Mouse (Mus musculus) heart, postnatal 25 days (tissue): ENCODE results near the gene Zfp90. TPM values are rescaled to one million over a fixed set of nuclear protein-coding genes. Genes with fewer than 3 reads are reported as not detected.

Experiments used
- DNase-seq: peaks from one replicate; pipeline ENCODE4 v3.0.0; 2022; ENCODE audit warnings: low spot score
- intact Hi-C: fragments of 180-260 bp; cut with DNase I; formaldehyde crosslinking; loops from one replicate; pipeline ENCODE4 v1.15.1; 2025
- total RNA-seq, 2 experiments: library from RNA; stranded (reverse); gene quantifications; 2 replicates each; pipeline ENCODE4 v1.2.3; 2021

The Zfp90 gene
- 1 to 10 TPM; 3.0 to 3.7 TPM for total RNA-seq

GRCm38 (mm10) chr8:106415182-106415971 is at the start of gene Zfp90:
Gene Zfp90, plus strand, starts transcription at chr8:106415327.
- intact Hi-C loops: no loop called here
- DNase-seq: peak; percentile 91

GRCm38 (mm10) chr8:106368501-106368900 is 46.6 kb upstream of the Zfp90 start:
- intact Hi-C loops: no loop called here
- DNase-seq: no peak

- intact Hi-C loops: no loop called here
- DNase-seq: no peak
Observed at GRCm38 (mm10) chr8:106369069-106369468, 46.1 kb upstream of the Zfp90 start.

- DNase-seq: no peak
- intact Hi-C loops: no loop called here
Observed at GRCm38 (mm10) chr8:106375957-106376356, 39.2 kb upstream of the Zfp90 start.

- no peak for DNase-seq
- intact Hi-C loops: no loop called here
Observed at GRCm38 (mm10) chr8:106376862-106377261, 38.3 kb upstream of the Zfp90 start.

GRCm38 (mm10) chr8:106378501-106379048 is 36.6 kb upstream of the Zfp90 start:
- intact Hi-C loops: no loop called here
- peak; percentile 45 for DNase-seq

GRCm38 (mm10) chr8:106379357-106379756 is 35.8 kb upstream of the Zfp90 start:
- intact Hi-C loops: no loop called here
- DNase-seq: no peak

- intact Hi-C loops: no loop called here
- DNase-seq: no peak
Observed at GRCm38 (mm10) chr8:106381026-106381425, 34.1 kb upstream of the Zfp90 start.

- DNase-seq: no peak
- intact Hi-C loops: no loop called here
Observed at GRCm38 (mm10) chr8:106387801-106388415, 27.2 kb upstream of the Zfp90 start.

GRCm38 (mm10) chr8:106394493-106394892 is 20.6 kb upstream of the Zfp90 start:
- intact Hi-C loops: no loop called here
- DNase-seq: peak; percentile 51

GRCm38 (mm10) chr8:106399694-106400093 is 15.4 kb upstream of the Zfp90 start:
- intact Hi-C loops: loop anchor here (5.0 kb wide), 2 partner anchors 87 to 172 kb away; no protein-coding TSS in a partner anchor
- DNase-seq: peak; percentile 86

- intact Hi-C loops: loop anchor here (5.0 kb wide), 2 partner anchors 88 to 173 kb away; no protein-coding TSS in a partner anchor
- no peak for DNase-seq
Observed at GRCm38 (mm10) chr8:106400181-106400580, 14.9 kb upstream of the Zfp90 start.

- DNase-seq: peak; percentile 51
- intact Hi-C loops: loop anchor here (2.0 to 5.0 kb wide), 5 partner anchors 67 to 265 kb away; partner anchors contain the start of gene Smpd3
Observed at GRCm38 (mm10) chr8:106403246-106403933, 11.7 kb upstream of the Zfp90 start.

- intact Hi-C loops: loop anchor here (5.0 kb wide), 2 partner anchors 93 to 178 kb away; no protein-coding TSS in a partner anchor
- no peak for DNase-seq
Observed at GRCm38 (mm10) chr8:106404825-106405224, 10.3 kb upstream of the Zfp90 start.

- peak; percentile 23 for DNase-seq
- intact Hi-C loops: no loop called here
Observed at GRCm38 (mm10) chr8:106405810-106406209, 9.3 kb upstream of the Zfp90 start.

- intact Hi-C loops: no loop called here
- no peak for DNase-seq
Observed at GRCm38 (mm10) chr8:106410055-106410454, 5.1 kb upstream of the Zfp90 start.

GRCm38 (mm10) chr8:106410564-106410963 is 4.6 kb upstream of the Zfp90 start:
- intact Hi-C loops: no loop called here

GRCm38 (mm10) chr8:106411783-106412451 is 3.2 kb upstream of the Zfp90 start:
- intact Hi-C loops: no loop called here
- no peak for DNase-seq

More at GRCm38 (mm10) chr8:106410564-106410963, 4.6 kb upstream of the Zfp90 start:
- no peak for DNase-seq

GRCm38 (mm10) chr8:106417692-106418091 is 2.6 kb downstream of the Zfp90 start:
- intact Hi-C loops: no loop called here
- DNase-seq: no peak

- intact Hi-C loops: no loop called here
- DNase-seq: no peak
Observed at GRCm38 (mm10) chr8:106431088-106431487, 16.0 kb downstream of the Zfp90 start.
